Mouse (Mus musculus): ENCODE measurements at regions not wholly inside any gene's neighbourhood (a gene's known extent, or its start where the extent isn't known, plus 50 kb on each side); places are given as distances from the start of the nearest gene placed in this dataset.

- TF ChIP-seq CTCF (IDR thresholded peaks at IDR 0.05; ENCODE audit: low read depth): no peak
- TF ChIP-seq EP300 (IDR thresholded peaks at IDR 0.05; ENCODE audit: low read depth): no peak
Measured at GRCm38 (mm10) chr2:79099601-79100000, 155.6 kb upstream of the Itga4 start.
